Mouse (Mus musculus): Measurements from ENCODE around the gene Ddt. TPM values are rescaled to one million over a fixed set of nuclear protein-coding genes. Genes with fewer than 3 reads are reported as not detected.
"Not testable (repeated sequence)": the region's sequence is repeated elsewhere in the genome, so short reads cannot be mapped to it uniquely, and the experiment has no call there.

The Ddt gene
- polyA plus RNA-seq, 1 experiment from 2014 or later: 62.2 TPM

DNA sequence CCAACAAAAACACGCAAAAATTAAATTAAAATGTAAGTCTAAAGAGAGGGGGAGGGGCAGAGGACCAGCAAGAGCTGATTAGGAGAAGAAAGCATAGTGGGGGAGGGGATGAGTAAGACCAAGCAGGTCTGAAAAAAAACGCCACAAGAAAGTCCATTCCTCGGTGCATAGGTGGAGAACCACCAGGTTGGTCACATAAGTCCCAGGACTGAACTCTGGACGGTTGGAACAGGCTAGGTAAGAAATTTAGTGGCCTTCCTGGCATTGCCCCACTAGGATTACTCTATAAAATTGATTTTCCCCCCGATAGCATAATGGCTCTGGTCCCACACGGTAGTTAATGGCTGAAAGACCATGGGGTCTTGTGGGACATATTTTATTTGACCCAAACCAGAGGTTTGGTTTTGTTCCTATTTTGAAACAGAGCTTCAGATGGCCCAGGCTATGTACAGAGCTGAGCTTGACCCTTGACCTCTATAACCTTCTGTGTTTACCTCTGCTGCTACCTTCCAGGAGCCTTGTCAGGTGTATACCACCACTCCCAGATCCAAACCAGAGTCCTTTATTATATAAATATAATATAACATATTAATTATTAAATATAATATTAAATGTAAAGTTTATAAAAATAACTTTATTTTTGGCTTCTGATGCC lies 16.0 kb upstream of the Ddt start:
- Histone ChIP-seq H3K4me1 (peaks cover 3% of the 10 kb centered on the region), H3K4me2 (no peak overlapping the region), H3K9ac (no peak overlapping the region), H3K9me3 (no peaks in the 10 kb centered on the region), H3K4me3 (no peak overlapping the region), H3K27ac (no peak overlapping the region), H3K36me3 (no peaks in the 10 kb centered on the region), H3K27me3 (no peaks in the 10 kb centered on the region)
- 86% methylated on average over 6 of the region's 6 CpGs for WGBS
- ATAC-seq (ENCODE audit: borderline replicate concordance, extremely low read depth, low FRiP score, low TSS enrichment): no peak

DNA sequence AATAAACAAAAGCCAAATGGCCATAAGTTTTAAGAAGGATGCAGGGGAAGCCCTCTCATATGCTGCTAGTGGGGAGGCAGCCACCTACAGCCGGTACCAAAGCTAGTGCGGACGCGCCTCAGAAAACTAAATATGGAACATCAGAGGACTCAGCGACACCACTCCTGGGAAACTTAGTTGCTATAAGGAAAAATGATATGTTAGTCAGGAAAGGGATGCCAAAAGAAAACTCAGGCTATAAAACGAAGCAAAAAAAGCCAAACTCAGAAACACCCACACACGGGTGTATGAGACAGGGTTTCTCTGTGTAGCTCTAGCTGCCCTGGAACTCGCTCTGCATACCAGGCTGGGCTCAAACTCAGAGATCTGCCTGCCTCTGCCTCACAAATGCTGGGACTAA lies 15.1 kb upstream of the Ddt start:
- peaks cover 3% of the 10 kb centered on the region for H3K4me1 ChIP-seq
- no peak overlapping the region for H3K4me3 ChIP-seq
- WGBS: 86% methylated on average over 8 of the region's 8 CpGs
- H3K4me2 ChIP-seq: no peak overlapping the region
- ATAC-seq (ENCODE audit: borderline replicate concordance, extremely low read depth, low FRiP score, low TSS enrichment): no peak
- H3K9ac ChIP-seq: no peak overlapping the region
- H3K9me3 ChIP-seq: no peaks in the 10 kb centered on the region
- no peak overlapping the region for H3K27ac ChIP-seq
- H3K27me3 ChIP-seq: no peaks in the 10 kb centered on the region
- H3K36me3 ChIP-seq: no peaks in the 10 kb centered on the region

DNA sequence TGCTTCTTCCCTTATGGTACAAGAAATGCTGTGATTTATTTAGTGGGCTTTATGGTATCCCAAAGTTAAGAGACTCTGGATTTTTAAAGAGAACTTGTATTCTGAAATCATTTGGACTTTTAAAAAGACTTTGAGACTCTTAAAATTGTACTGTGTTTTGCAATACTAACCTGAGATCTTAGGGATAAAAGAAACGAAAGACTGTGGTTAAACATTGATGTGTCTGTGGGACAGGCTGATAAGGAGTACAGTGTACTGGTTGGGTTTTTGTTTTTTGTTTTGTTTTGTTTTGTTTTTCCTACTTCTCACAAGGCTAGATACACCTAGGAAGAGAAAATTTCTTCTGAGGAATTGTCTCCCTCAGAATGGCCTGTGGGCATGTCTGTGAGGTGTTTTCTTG lies 12.2 kb upstream of the Ddt start:
- WGBS: 57% methylated on average over 1 of the region's 1 CpGs
- H3K27me3 ChIP-seq: 0 out of 2 replicates have a peak, but pooled peaks cover 4% of the 10 kb centered on the region
- H3K27ac ChIP-seq: no peak overlapping the region
- H3K4me3 ChIP-seq: no peak overlapping the region
- no peak overlapping the region for H3K4me2 ChIP-seq
- no peak overlapping the region for H3K9ac ChIP-seq
- H3K36me3 ChIP-seq: no peaks in the 10 kb centered on the region
- no peak for ATAC-seq (ENCODE audit: borderline replicate concordance, extremely low read depth, low FRiP score, low TSS enrichment)
- no peaks in the 10 kb centered on the region for H3K9me3 ChIP-seq
- peaks cover 12% of the 10 kb centered on the region for H3K4me1 ChIP-seq

DNA sequence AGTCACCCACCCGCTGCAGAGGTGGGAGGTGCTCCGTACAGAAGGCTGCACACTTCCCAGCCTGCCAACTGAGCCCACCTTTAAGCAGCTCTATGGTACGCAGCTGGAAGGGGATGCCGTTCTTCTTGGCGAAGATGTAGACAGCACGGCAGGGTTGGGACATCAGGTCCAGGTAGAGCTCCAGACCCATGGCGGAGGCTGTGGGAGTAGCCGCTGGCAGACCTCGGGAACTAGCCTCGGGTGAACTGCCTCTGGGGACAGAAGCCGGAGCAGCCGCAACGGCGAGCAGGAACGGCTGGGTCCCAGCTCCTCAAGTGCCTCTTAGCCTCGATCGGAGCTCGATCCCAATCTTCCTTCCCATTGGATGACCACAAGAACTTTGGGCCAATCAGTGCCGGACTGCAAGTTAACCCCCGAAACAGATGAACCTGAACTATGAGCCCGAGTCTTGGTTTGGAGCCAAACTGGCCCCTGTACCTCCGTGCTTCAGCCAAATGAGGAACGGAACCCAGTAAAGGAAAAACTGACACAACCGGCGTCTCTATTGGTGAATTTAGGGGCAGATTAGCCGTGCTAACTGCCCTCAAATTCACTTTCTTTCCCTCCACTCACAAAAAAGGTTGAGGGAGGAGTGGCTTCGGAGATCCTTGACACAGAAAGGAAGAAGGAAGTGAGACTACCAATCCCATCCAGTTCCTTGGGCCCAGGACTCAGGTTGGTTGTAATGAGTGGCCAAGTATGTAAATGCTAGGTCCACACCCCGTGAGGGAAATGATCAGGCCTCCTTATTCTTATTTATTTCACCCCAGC lies 7.8 kb upstream of the Ddt start, which contains the start of the genes Gm20441 and Gstt3:
Gene Gm20441, minus strand, starts transcription at position 186 of the 810 bp plus-strand sequence.
Gene Gstt3, minus strand, starts transcription at position 646 of the 810 bp plus-strand sequence.
- Histone ChIP-seq H3K4me3 (peak within 1 kb of the TSS; percentile 51), H3K9me3 (no peaks in the 10 kb centered on the region), H3K27ac (peak within 1 kb of the TSS; percentile 88), H3K4me2 (peak within 1 kb of the TSS; percentile 81), H3K9ac (peak within 1 kb of the TSS; percentile 54), H3K36me3 (no peaks in the 10 kb centered on the region), H3K27me3 (peaks cover 21% of the 10 kb centered on the region; the same call in 1 of the 2 replicates), H3K4me1 (peaks cover 14% of the 10 kb centered on the region)
- ATAC-seq (ENCODE audit: borderline replicate concordance, extremely low read depth, low FRiP score, low TSS enrichment): peak; percentile 87
- WGBS: 2% methylated on average over 28 of the region's 28 CpGs

DNA sequence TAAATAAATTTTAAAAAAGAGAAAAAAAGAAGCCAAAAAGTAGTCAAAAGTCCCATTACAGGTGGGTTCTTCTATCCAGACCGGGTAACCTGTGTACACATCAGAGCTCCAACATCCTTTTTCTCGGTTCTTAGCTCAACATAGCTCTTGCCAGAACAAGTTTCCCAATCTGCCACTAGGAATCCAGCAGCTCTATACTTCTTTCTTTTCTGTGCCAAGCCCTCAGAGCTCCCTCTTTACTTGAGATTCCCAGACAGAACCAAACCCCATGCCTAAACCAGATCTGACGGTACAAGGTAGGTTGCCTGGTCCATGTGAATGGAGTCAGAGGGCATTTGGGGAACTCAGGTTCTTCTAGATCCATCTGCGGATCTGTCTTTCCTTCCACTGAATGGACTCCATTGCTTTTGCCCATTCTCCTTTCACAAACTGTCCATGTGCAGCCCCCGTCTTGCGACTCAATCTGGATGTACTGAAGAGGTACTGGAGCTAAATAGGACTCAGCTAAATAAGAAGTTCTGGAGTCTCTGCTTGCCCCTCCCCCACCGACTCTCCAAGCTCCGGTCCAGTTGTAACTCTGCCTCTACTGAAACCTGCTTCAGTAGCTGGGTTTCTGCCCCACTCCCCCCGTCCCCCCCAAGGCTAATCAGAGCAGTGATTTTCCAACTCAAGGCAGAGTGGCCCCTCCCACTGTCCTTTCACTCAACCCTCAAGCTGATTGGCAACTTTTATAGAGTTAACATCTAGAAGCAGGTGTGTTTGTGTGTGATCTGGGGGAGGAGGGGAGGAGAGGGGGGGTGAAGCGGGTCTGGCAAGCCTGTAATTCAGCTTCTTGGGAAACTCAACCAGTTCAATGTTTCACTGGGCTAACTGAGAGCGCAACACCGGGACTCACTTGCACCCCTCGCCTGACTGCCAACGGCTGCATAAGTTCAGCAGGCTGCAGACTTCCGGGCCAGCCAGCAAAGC lies 6.3 kb upstream of the Ddt start:
- H3K9me3 ChIP-seq: no peaks in the 10 kb centered on the region
- 30% methylated on average over 15 of the region's 15 CpGs for WGBS
- H3K4me1 ChIP-seq: peaks cover 14% of the 10 kb centered on the region
- peak; percentile 17; the same call in 1 of the 2 replicates for ATAC-seq (ENCODE audit: borderline replicate concordance, extremely low read depth, low FRiP score, low TSS enrichment)
- peak overlapping the region; percentile 51 for H3K4me3 ChIP-seq
- peak overlapping the region; percentile 81 for H3K4me2 ChIP-seq
- no peak overlapping the region for H3K9ac ChIP-seq
- no peak overlapping the region for H3K27ac ChIP-seq
- peaks cover 21% of the 10 kb centered on the region; the same call in 1 of the 2 replicates for H3K27me3 ChIP-seq
- H3K36me3 ChIP-seq: no peaks in the 10 kb centered on the region

DNA sequence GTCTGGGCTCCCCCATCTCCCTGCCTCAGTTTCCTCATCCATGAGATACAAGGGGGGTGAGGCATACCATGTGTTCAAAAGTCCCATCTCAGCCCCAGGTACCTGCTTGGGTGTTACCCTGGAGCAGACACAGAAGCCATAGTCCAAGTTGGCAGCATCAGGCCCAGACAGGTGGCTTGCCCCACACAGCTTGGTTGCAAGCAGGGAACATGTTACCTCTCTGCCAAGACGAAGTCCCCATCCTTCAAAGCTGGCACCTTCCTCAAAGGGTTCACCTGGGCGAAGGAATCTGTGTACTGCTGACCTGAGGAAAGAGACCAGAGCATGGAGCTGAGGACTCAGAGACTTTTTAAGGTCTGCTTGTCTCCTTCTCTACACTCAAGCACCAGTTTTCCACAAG lies 4.7 kb upstream of the Ddt start:
- H3K9ac ChIP-seq: no peak overlapping the region
- no peak overlapping the region for H3K4me2 ChIP-seq
- WGBS: 79% methylated on average over 2 of the region's 2 CpGs
- H3K27ac ChIP-seq: no peak overlapping the region
- no peak for ATAC-seq (ENCODE audit: borderline replicate concordance, extremely low read depth, low FRiP score, low TSS enrichment)
- H3K4me1 ChIP-seq: peaks cover 15% of the 10 kb centered on the region
- no peaks in the 10 kb centered on the region for H3K36me3 ChIP-seq
- H3K9me3 ChIP-seq: no peaks in the 10 kb centered on the region
- peaks cover 21% of the 10 kb centered on the region; the same call in 1 of the 2 replicates for H3K27me3 ChIP-seq
- H3K4me3 ChIP-seq: no peak overlapping the region

DNA sequence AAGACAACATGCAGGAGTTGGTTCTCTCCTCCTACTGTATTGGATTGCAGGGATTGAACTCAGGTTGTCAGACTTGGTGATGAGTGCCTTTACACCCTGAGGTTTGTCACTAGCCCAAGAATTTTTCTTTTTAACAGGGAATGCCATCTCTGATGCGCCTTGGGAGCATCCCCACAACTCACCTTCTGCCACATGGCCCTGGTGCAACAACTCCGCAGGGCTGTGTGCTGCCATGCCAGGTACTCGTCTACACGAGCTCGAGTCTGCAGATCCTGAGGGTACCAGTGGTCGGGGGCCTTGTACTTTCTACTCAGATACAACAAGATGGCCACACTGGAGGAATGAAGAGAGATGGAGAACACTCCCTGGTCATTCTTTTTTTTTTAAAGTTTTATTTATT lies 3.3 kb upstream of the Ddt start:
- 90% methylated on average over 6 of the region's 6 CpGs for WGBS
- no peaks in the 10 kb centered on the region for H3K36me3 ChIP-seq
- peaks cover 21% of the 10 kb centered on the region; the same call in 1 of the 2 replicates for H3K27me3 ChIP-seq
- H3K4me2 ChIP-seq: no peak overlapping the region
- no peak overlapping the region for H3K27ac ChIP-seq
- H3K9ac ChIP-seq: no peak overlapping the region
- H3K4me3 ChIP-seq: no peak overlapping the region
- peaks cover 20% of the 10 kb centered on the region for H3K4me1 ChIP-seq
- no peaks in the 10 kb centered on the region for H3K9me3 ChIP-seq
- no peak for ATAC-seq (ENCODE audit: borderline replicate concordance, extremely low read depth, low FRiP score, low TSS enrichment)

DNA sequence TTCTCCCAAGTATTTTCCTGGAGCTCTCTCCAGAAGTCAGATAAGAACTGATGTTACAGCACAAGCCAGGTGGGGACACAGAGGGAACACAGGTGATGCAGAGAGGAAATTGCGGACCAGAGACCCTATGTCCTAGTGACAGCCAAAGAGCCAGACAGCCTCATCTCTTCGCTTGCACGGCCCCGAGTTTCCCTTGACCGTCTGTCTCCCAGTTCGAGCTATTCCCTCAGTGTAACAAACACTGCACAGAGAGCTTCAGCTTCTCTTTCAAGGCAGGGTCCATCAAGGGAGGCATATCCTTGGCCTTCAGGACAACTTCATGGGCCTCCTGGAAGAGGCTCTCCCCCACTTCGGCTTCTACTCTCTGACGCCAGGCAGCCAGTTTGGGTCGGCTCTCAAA lies 1.4 kb upstream of the Ddt start:
- 84% methylated on average over 9 of the region's 9 CpGs for WGBS
- no peak overlapping the region for H3K4me3 ChIP-seq

DNA sequence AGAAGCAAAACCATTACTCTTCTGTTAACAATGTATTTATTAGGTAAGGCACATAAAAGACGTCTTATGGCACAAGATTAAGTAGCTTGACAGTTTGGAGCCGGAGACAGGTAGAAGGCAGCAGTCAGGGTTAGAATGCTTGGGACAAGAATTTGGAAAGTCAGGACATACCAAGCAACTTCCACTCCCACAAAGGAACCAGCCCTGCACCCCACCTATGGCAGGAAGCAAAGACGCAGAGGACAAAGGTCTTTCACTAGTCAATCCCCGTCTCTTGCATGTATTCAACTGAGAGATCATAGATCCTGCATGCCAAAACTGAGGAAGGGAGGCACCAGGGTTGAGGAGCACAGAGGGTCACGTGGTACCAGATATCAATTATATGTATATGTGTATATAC lies 888 bp upstream of the Ddt start:
- no peak for ATAC-seq (ENCODE audit: borderline replicate concordance, extremely low read depth, low FRiP score, low TSS enrichment)
- H3K4me2 ChIP-seq: no peak overlapping the region
- H3K27ac ChIP-seq: no peak overlapping the region
- WGBS: 85% methylated on average over 5 of the region's 5 CpGs
- H3K9me3 ChIP-seq: no peaks in the 10 kb centered on the region
- peaks cover 7% of the 10 kb centered on the region; the same call in 1 of the 2 replicates for H3K27me3 ChIP-seq
- no peak overlapping the region for H3K4me3 ChIP-seq
- no peak overlapping the region for H3K9ac ChIP-seq
- H3K4me1 ChIP-seq: peaks cover 9% of the 10 kb centered on the region; the same call in 1 of the 2 replicates
- H3K36me3 ChIP-seq: no peaks in the 10 kb centered on the region

More for the DNA sequence above, 1.4 kb upstream of the Ddt start:
- Histone ChIP-seq H3K9me3 (no peaks in the 10 kb centered on the region), H3K36me3 (no peaks in the 10 kb centered on the region), H3K4me2 (no peak overlapping the region), H3K27ac (no peak overlapping the region), H3K9ac (no peak overlapping the region), H3K27me3 (peaks cover 12% of the 10 kb centered on the region; the same call in 1 of the 2 replicates), H3K4me1 (peaks cover 9% of the 10 kb centered on the region; the same call in 1 of the 2 replicates)
- no peak for ATAC-seq (ENCODE audit: borderline replicate concordance, extremely low read depth, low FRiP score, low TSS enrichment)

DNA sequence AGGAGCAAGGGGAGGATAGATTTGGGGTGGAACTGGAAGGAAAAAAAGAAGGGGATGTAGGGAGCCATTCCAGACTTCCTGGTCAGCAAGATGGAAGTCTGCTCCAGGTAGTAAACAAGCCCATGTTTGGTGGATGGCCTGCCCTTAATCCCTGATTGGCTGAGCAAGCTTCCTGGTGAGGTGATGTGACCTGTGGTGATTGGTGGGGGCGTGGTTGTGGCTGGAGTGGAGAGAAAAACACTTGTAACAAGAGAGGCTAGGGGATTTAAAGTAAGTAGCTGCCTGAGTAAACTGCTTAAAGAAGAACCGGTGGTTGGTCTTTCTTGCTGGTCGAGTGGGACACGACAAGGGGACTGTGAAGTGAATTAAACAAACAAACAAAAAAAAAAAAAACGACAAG lies 5.5 kb downstream of the Ddt start:
- H3K4me2 ChIP-seq; H3K36me3 ChIP-seq; H3K27me3 ChIP-seq; H3K9me3 ChIP-seq; H3K9ac ChIP-seq; ATAC-seq (ENCODE audit: borderline replicate concordance, extremely low read depth, low FRiP score, low TSS enrichment); H3K4me3 ChIP-seq; H3K27ac ChIP-seq: not testable (repeated sequence)
- 15% methylated on average over 5 of the region's 5 CpGs for WGBS
- peaks cover 18% of the 10 kb centered on the region for H3K4me1 ChIP-seq

DNA sequence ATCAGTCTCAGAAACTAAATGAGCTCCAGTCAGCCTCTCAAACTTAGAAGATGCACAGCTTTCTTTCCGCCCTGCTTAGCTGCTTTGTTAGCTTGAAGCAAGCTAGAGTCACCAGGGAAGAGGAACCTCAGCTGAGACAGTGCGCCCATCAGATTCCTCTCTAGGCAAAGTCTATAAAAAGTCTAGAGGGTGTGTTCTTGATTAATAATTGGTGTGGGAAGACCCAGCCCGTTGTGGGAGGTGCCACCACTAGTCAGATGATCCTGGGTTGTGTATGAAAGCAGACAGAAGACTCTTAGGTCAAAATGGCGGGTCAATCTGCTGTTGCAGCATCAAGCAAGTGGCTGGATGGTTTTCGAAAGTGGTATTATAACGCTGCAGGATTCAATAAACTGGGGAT lies 6.4 kb downstream of the Ddt start:
- no peak overlapping the region for H3K4me2 ChIP-seq
- no peak for ATAC-seq (ENCODE audit: borderline replicate concordance, extremely low read depth, low FRiP score, low TSS enrichment)
- H3K4me1 ChIP-seq: peaks cover 14% of the 10 kb centered on the region
- no peaks in the 10 kb centered on the region for H3K9me3 ChIP-seq
- 82% methylated on average over 6 of the region's 6 CpGs for WGBS
- no peaks in the 10 kb centered on the region for H3K27me3 ChIP-seq
- no peak overlapping the region for H3K4me3 ChIP-seq
- no peak overlapping the region for H3K9ac ChIP-seq
- no peak overlapping the region for H3K27ac ChIP-seq
- no peaks in the 10 kb centered on the region for H3K36me3 ChIP-seq

Measured in lung, embryonic 15.5 days (tissue).